Comparison of ENCODE assay signal across 12 mouse cellular contexts in genomic region chr1:80522197-80522596, GRCm38 (mm10).
DNase-seq lines count a peak whose midpoint lies in the region; ATAC-seq and TF ChIP-seq lines count a peak whose summit lies in the region.
"Had no signal": no experiment of that assay in that cellular context is flagged by ENCODE, and none has a peak within 500 bp of the region (broad histone marks: within the 10 kb centered on the region; RNA-seq: fewer than 3 reads in every experiment).

No protein-coding gene starts in this region.

- H3K4me1 ChIP-seq in liver, adult 2 months (ENCODE audit: control insufficient read depth, insufficient read depth, low read length), result no peaks in the 10 kb centered on the region
- H3K4me1 ChIP-seq in liver, embryonic 12.5 days, result no peaks in the 10 kb centered on the region

- no peaks in the 10 kb centered on the region for H3K27me3 ChIP-seq in liver, adult 2 months (ENCODE audit: control insufficient read depth, insufficient read depth, low read length)
- H3K27me3 ChIP-seq in liver, embryonic 12.5 days (replicated peaks), result no peaks in the 10 kb centered on the region
- H3K27me3 ChIP-seq: hindbrain, embryonic 15.5 days had no signal

- intact Hi-C loops in heart, postnatal 10 days (cut with DNase I), result no loop called here

- no peak overlapping the region for H3K4me3 ChIP-seq in liver, adult 2 months (ENCODE audit: insufficient read depth, low read depth, low read length)
- H3K4me3 ChIP-seq in liver, embryonic 12.5 days, result no peak overlapping the region
- H3K4me3 ChIP-seq: hindbrain, embryonic 15.5 days had no signal

- no peak overlapping the region for H3K4me2 ChIP-seq in liver, embryonic 12.5 days
- H3K4me2 ChIP-seq: hindbrain, embryonic 15.5 days had no signal

- WGBS in liver, adult 2 months, result 68% methylated on average over 5 of the region's 5 CpGs
- WGBS in liver, embryonic 12.5 days (ENCODE audit: insufficient replicate concordance), result 59% methylated on average over 5 of the region's 5 CpGs

- no peak for ATAC-seq in cerebellum, adult (ENCODE audit: insufficient number of reproducible peaks, low FRiP score, low TSS enrichment)
- no peak for ATAC-seq in liver, embryonic 12.5 days
- ATAC-seq: forebrain, embryonic 14.5 days had no signal

- DNase-seq in cerebellum, postnatal 10 days, result peak; percentile 22 to 29
- no peak for DNase-seq in liver, adult 2 months (ENCODE audit: extremely low read depth, low read depth, low spot score)
- peak; percentile 28 for DNase-seq in CD4-positive helper T cell, adult 2 months (ENCODE audit: low read depth, low spot score)
- DNase-seq in brain, embryonic 14.5 days (ENCODE audit: low read depth), result no peak
- no peak for DNase-seq in left cerebral cortex, adult 18-20 months (ENCODE audit: low spot score in 2 of 2)
- no peak for DNase-seq in heart, postnatal 10 days
- DNase-seq: heart, adult 11 months; midbrain, embryonic 14.5 days had no signal

- TF ChIP-seq POLR2A in liver, adult 2 months (IDR thresholded peaks at IDR 0.05; ENCODE audit: extremely low read depth, insufficient read depth, low read length), result no peak
- no peak for TF ChIP-seq POLR2A in brain, embryonic 14.5 days (IDR thresholded peaks at IDR 0.05; ENCODE audit: borderline replicate concordance, extremely low read depth, insufficient read depth, insufficient read length, poor library complexity, severe bottlenecking)

- no peak overlapping the region for H3K27ac ChIP-seq in liver, adult 2 months (replicated peaks; ENCODE audit: insufficient read depth, low read depth, low read length)
- H3K27ac ChIP-seq in liver, embryonic 12.5 days, result no peak overlapping the region
- H3K27ac ChIP-seq: hindbrain, embryonic 15.5 days had no signal

- no peak overlapping the region for H3K9ac ChIP-seq in liver, adult 2 months (ENCODE audit: low read depth, low read length)
- H3K9ac ChIP-seq in liver, embryonic 12.5 days, result no peak overlapping the region
- H3K9ac ChIP-seq: hindbrain, embryonic 15.5 days had no signal

- H3K36me3 ChIP-seq in liver, adult 2 months (ENCODE audit: control insufficient read depth, insufficient read depth, low read length), result no peaks in the 10 kb centered on the region
- no peaks in the 10 kb centered on the region for H3K36me3 ChIP-seq in liver, embryonic 12.5 days
- H3K36me3 ChIP-seq: hindbrain, embryonic 15.5 days had no signal

- peak; percentile 7; the same call in 1 of the 2 replicates for TF ChIP-seq CTCF in liver, adult 2 months (IDR thresholded peaks at IDR 0.05; ENCODE audit: low read depth, low read length)
- peak; percentile 16; the same call in 1 of the 2 replicates for TF ChIP-seq CTCF in brain, embryonic 14.5 days (IDR thresholded peaks at IDR 0.05; ENCODE audit: borderline replicate concordance, extremely low read depth, insufficient read depth, insufficient read length)

- no peaks in the 10 kb centered on the region for H3K9me3 ChIP-seq in liver, embryonic 12.5 days (replicated peaks)
- H3K9me3 ChIP-seq: hindbrain, embryonic 15.5 days had no signal

- no peaks in the 10 kb centered on the region for H3K79me2 ChIP-seq in liver, adult 2 months (ENCODE audit: control insufficient read depth, insufficient read depth, low read length)

Comparison
In these comparisons a context has a peak if more than half of its experiments do, and no peak if none do; other contexts are left out.
1. DNase-seq: peak in cerebellum, postnatal 10 days (2 of 2) and CD4-positive helper T cell, adult 2 months (single experiment); none in liver, adult 2 months (single experiment), brain, embryonic 14.5 days (single experiment), left cerebral cortex, adult 18-20 months (0 of 2) and heart, postnatal 10 days (0 of 2).